Mouse (Mus musculus) cerebellum, adult 2 months (tissue): ENCODE measurements around the gene Apom.

Experiments
- CTCF ChIP-seq: fragments of 200-500 bp; IDR thresholded peaks from 2 replicates; pipeline ENCODE4 v1.5.1; 2011; ENCODE audit warnings: low read depth, mild to moderate bottlenecking, control low read depth, low read length, moderate library complexity, borderline replicate concordance; ENCODE audit not compliant: insufficient read depth
- POLR2A ChIP-seq: fragments of 200-500 bp; IDR thresholded peaks from 2 replicates; pipeline ENCODE4 v1.6.1; 2011; ENCODE audit warnings: low read length, control low read depth, borderline replicate concordance; ENCODE audit not compliant: insufficient read depth

- TF ChIP-seq POLR2A (no peak), CTCF (no peak)
These were observed 47.8 kb downstream of the Apom start for GRCm38 (mm10) chr17:35083929-35084497.
